28 mouse cellular contexts compared by ENCODE assay signal in genomic region chr13:110911866-110912265, GRCm38 (mm10).
DNase-seq lines count a peak whose midpoint lies in the region; ATAC-seq and TF ChIP-seq lines count a peak whose summit lies in the region.
"Had no signal": no experiment of that assay in that cellular context is flagged by ENCODE, and none has a peak within 500 bp of the region (broad histone marks: within the 10 kb centered on the region; RNA-seq: fewer than 3 reads in every experiment).

No protein-coding gene starts in this region.

- TF ChIP-seq POLR2A in CH12.LX (IDR thresholded peaks at IDR 0.05; ENCODE audit: low read depth, low read length) (no peak), myocyte (IDR thresholded peaks at IDR 0.05; ENCODE audit: insufficient read length, low read depth) (no peak)

- H3K9me3 ChIP-seq in CH12.LX (replicated peaks; ENCODE audit: low read length) = no peaks in the 10 kb centered on the region
- no peaks in the 10 kb centered on the region for H3K9me3 ChIP-seq in intestine, postnatal 0 days (ENCODE audit: control insufficient read depth)
- H3K9me3 ChIP-seq: embryonic facial prominence, embryonic 10.5 days; embryonic facial prominence, embryonic 13.5 days; forebrain, embryonic 10.5 days; forebrain, embryonic 13.5 days; hindbrain, embryonic 12.5 days; hindbrain, embryonic 15.5 days had no signal

- in situ Hi-C loops in CH12.LX (cut with MboI; ENCODE audit: low pct_ligation_motif_present, low pct_unique_long_range_greater_than_20kb, low sequenced_read_pairs) (no loop called here), Patski (cut with MboI; ENCODE audit: low pct_unique_long_range_greater_than_20kb) (no loop called here)

- H3K36me3 ChIP-seq in CH12.LX (replicated peaks in 1 of 2; ENCODE audit: control insufficient read depth in 1 of 2, insufficient read depth in 1 of 2, low read length in 1 of 2) = no peaks in the 10 kb centered on the region
- H3K36me3 ChIP-seq in myocyte (ENCODE audit: control insufficient read depth, insufficient read depth) = no peaks in the 10 kb centered on the region
- H3K36me3 ChIP-seq in intestine, postnatal 0 days (ENCODE audit: control insufficient read depth, insufficient read depth) = no peaks in the 10 kb centered on the region
- H3K36me3 ChIP-seq: embryonic facial prominence, embryonic 10.5 days; embryonic facial prominence, embryonic 13.5 days; forebrain, embryonic 10.5 days; hindbrain, embryonic 12.5 days; hindbrain, embryonic 15.5 days had no signal

- H3K27me3 ChIP-seq in CH12.LX (replicated peaks) (no peaks in the 10 kb centered on the region), Patski (no peaks in the 10 kb centered on the region), myocyte (ENCODE audit: control insufficient read depth, insufficient read depth, insufficient read length) (no peaks in the 10 kb centered on the region)
- H3K27me3 ChIP-seq in intestine, postnatal 0 days (replicated peaks; ENCODE audit: control insufficient read depth, insufficient read depth, low read length) = no peaks in the 10 kb centered on the region
- H3K27me3 ChIP-seq: embryonic facial prominence, embryonic 13.5 days; forebrain, embryonic 13.5 days; hindbrain, embryonic 12.5 days; hindbrain, embryonic 15.5 days had no signal

- no peaks in the 10 kb centered on the region for H3K4me1 ChIP-seq in CH12.LX (ENCODE audit: control insufficient read depth in 1 of 2, insufficient read depth in 2 of 2)
- no peaks in the 10 kb centered on the region for H3K4me1 ChIP-seq in intestine, postnatal 0 days (replicated peaks; ENCODE audit: control insufficient read depth, insufficient read depth, low read length)
- H3K4me1 ChIP-seq: forebrain, embryonic 13.5 days; hindbrain, embryonic 15.5 days had no signal

- no peak overlapping the region for H3K27ac ChIP-seq in CH12.LX (ENCODE audit: insufficient read depth, low read depth)
- no peak overlapping the region for H3K27ac ChIP-seq in intestine, postnatal 0 days (ENCODE audit: low read depth, low read length)
- H3K27ac ChIP-seq: embryonic facial prominence, embryonic 10.5 days; embryonic facial prominence, embryonic 13.5 days; forebrain, embryonic 10.5 days; forebrain, embryonic 13.5 days; gastrocnemius, adult 2 months; hindbrain, embryonic 12.5 days; hindbrain, embryonic 15.5 days had no signal

- TF ChIP-seq CTCF in CH12.LX (conservative IDR thresholded peaks at IDR 0.05 in 1 of 2, IDR thresholded peaks at IDR 0.05 in 1 of 2; ENCODE audit: low read depth in 2 of 2, low read length in 2 of 2) (no peak), Patski (IDR thresholded peaks at IDR 0.05) (no peak)
- no peak for TF ChIP-seq CTCF in intestine, postnatal 0 days (IDR thresholded peaks at IDR 0.05; ENCODE audit: low read depth)

- POLR2A ChIA-PET in Patski (lab: Charles Lee) = interaction anchor here (0.7 kb wide), 1 partner anchor 249 kb away, joined by 4 read pairs; no protein-coding TSS in a partner anchor

- intact Hi-C loops in left cerebral cortex, postnatal 14 days (cut with DNase I) = no loop called here

- H3ac ChIP-seq in myocyte (ENCODE audit: control insufficient read depth, insufficient read length) = no peak overlapping the region

- H3K4me3 ChIP-seq in CH12.LX (replicated peaks in 1 of 3; ENCODE audit: low read depth in 2 of 3, low read length in 2 of 3, poor library complexity in 1 of 3) = no peak overlapping the region
- H3K4me3 ChIP-seq in myocyte = no peak overlapping the region
- no peak overlapping the region for H3K4me3 ChIP-seq in intestine, postnatal 0 days (ENCODE audit: low read depth, low read length)
- H3K4me3 ChIP-seq: embryonic facial prominence, embryonic 10.5 days; embryonic facial prominence, embryonic 13.5 days; forebrain, embryonic 10.5 days; forebrain, embryonic 13.5 days; gastrocnemius, adult 2 months; hindbrain, embryonic 12.5 days; hindbrain, embryonic 15.5 days had no signal

- 76% methylated on average over 7 of the region's 7 CpGs for whole genome bisulfite sequencing in intestine, postnatal 0 days

- no peaks in the 10 kb centered on the region for H3K79me2 ChIP-seq in CH12.LX (replicated peaks; ENCODE audit: control insufficient read depth, extremely low read depth, insufficient read depth, poor library complexity, severe bottlenecking)
- H3K79me2 ChIP-seq in myocyte (ENCODE audit: control insufficient read depth, insufficient read depth) = no peaks in the 10 kb centered on the region

- no peak for TF ChIP-seq RAD21 in CH12.LX (IDR thresholded peaks at IDR 0.05; ENCODE audit: low read depth, low read length)

- CTCF ChIA-PET in Patski (lab: Charles Lee) = interaction anchor here (0.9 to 1.0 kb wide), 2 partner anchors 49 to 516 kb away, joined by 3 read pairs; partner anchors contain the start of gene Plk2

- DNase-seq in 3T3-L1 (ENCODE audit: low read depth, low spot score) (peak; percentile 89), CH12.LX (ENCODE audit: extremely low read depth) (no peak), Patski (ENCODE audit: low read depth, low spot score) (no peak)
- DNase-seq in left cerebral cortex, postnatal 14 days (ENCODE audit: low spot score in 2 of 2) = no peak
- no peak for DNase-seq in yolk sac, embryonic 10.5 days (ENCODE audit: low spot score)
- DNase-seq: adrenal gland, postnatal 10 days; adrenal gland, postnatal 36 days; B cell, adult 2 months; cerebellum, adult 18-20 months; cerebellum, adult 9-10 months; cerebellum, postnatal 36 days; embryo, embryonic 11 days; forebrain, postnatal 0 days; gastrocnemius, adult 2 months; gastrocnemius, postnatal 14 days; heart, adult 11 months; kidney, adult 11 months had no signal

- dilution Hi-C loops in CH12.LX (cut with MboI; ENCODE audit: extremely low pct_ligation_motif_present, extremely low pct_unique_long_range_greater_than_20kb, low sequenced_read_pairs) = no loop called here

- no peak overlapping the region for H3K4me2 ChIP-seq in CH12.LX (ENCODE audit: insufficient read depth, low read depth, poor library complexity, severe bottlenecking)
- peak overlapping the region; percentile 46 for H3K4me2 ChIP-seq in myocyte (ENCODE audit: low read depth)
- H3K4me2 ChIP-seq in intestine, postnatal 0 days (replicated peaks; ENCODE audit: low read depth) = no peak overlapping the region
- H3K4me2 ChIP-seq: embryonic facial prominence, embryonic 13.5 days; forebrain, embryonic 13.5 days; heart, embryonic 11.5 days; hindbrain, embryonic 12.5 days; hindbrain, embryonic 15.5 days had no signal

- ATAC-seq in Patski = peak; percentile 71
- ATAC-seq in intestine, postnatal 0 days = no peak
- ATAC-seq: activated CD4-positive, CD25-positive, alpha-beta regulatory T cell, adult 4 months; CD4-positive, CD25-positive, alpha-beta regulatory T cell, adult 4 months; forebrain, embryonic 13.5 days; forebrain, postnatal 0 days had no signal

- no peak overlapping the region for H3K9ac ChIP-seq in CH12.LX (ENCODE audit: insufficient read depth, low read depth)
- no peak overlapping the region for H3K9ac ChIP-seq in intestine, postnatal 0 days (ENCODE audit: low read depth, low read length)
- H3K9ac ChIP-seq: embryonic facial prominence, embryonic 13.5 days; forebrain, embryonic 13.5 days; forebrain, postnatal 0 days; hindbrain, embryonic 12.5 days; hindbrain, embryonic 15.5 days had no signal

- TF ChIP-seq EP300 in CH12.LX (IDR thresholded peaks at IDR 0.05; ENCODE audit: low read length) = peak; percentile 75

TF ChIP-seq in CH12.LX, 34 proteins besides CTCF, POLR2A, EP300 and RAD21 (continues in another document):
- TF ChIP-seq USF2 (conservative IDR thresholded peaks at IDR 0.05; ENCODE audit: low read depth, low read length) = no peak
- TF ChIP-seq GABPA (IDR thresholded peaks at IDR 0.05; ENCODE audit: insufficient replicate concordance, low read depth, low read length) = no peak
- no peak for TF ChIP-seq MAZ (IDR thresholded peaks at IDR 0.05; ENCODE audit: low read depth, low read length)
- TF ChIP-seq CHD1 (IDR thresholded peaks at IDR 0.05; ENCODE audit: low read depth, low read length) = no peak
- TF ChIP-seq TCF12 (IDR thresholded peaks at IDR 0.05; ENCODE audit: low read depth, low read length) = no peak
- no peak for TF ChIP-seq UBTF (IDR thresholded peaks at IDR 0.05; ENCODE audit: low read depth, low read length)
- peak; percentile 89 for TF ChIP-seq IRF4 (IDR thresholded peaks at IDR 0.05; ENCODE audit: low read depth, low read length)
- TF ChIP-seq ZMIZ1 (IDR thresholded peaks at IDR 0.05; ENCODE audit: low read depth, low read length) = no peak
- no peak for TF ChIP-seq MXI1 (IDR thresholded peaks at IDR 0.05; ENCODE audit: low read depth, low read length)
- no peak for TF ChIP-seq ZKSCAN1 (IDR thresholded peaks at IDR 0.05; ENCODE audit: borderline replicate concordance, low read depth, low read length)
- TF ChIP-seq NRF1 (IDR thresholded peaks at IDR 0.05; ENCODE audit: low read depth, low read length) = no peak
- TF ChIP-seq CHD2 (IDR thresholded peaks at IDR 0.05; ENCODE audit: low read length) = 0 out of 2 replicates have a peak, but pooled peaks have one; percentile 29
- no peak; the same call in 1 of the 2 replicates for TF ChIP-seq ETS1 (conservative IDR thresholded peaks at IDR 0.05; ENCODE audit: low read depth, low read length)
- TF ChIP-seq MYC (IDR thresholded peaks at IDR 0.05; ENCODE audit: low read depth, low read length) = no peak

TF ChIP-seq in myocyte, 11 proteins besides CTCF, POLR2A, EP300 and RAD21:
- TF ChIP-seq TCF12 (IDR thresholded peaks at IDR 0.05; ENCODE audit: insufficient read depth, poor library complexity, severe bottlenecking) (no peak), MAX (IDR thresholded peaks at IDR 0.05; ENCODE audit: low read depth) (no peak), USF1 (IDR thresholded peaks at IDR 0.05; ENCODE audit: low read depth) (no peak), CEBPB (IDR thresholded peaks at IDR 0.05; ENCODE audit: insufficient read depth, poor library complexity, severe bottlenecking) (0 out of 2 replicates have a peak, but pooled peaks have one; percentile 40), POLR2AphosphoS2 (IDR thresholded peaks at IDR 0.05; ENCODE audit: insufficient read length, low read depth) (no peak)
